Mouse (Mus musculus) CH12.LX (cell line): ENCODE results near the gene Akr1d1. TPM values are rescaled to one million over a fixed set of nuclear protein-coding genes. Genes with fewer than 3 reads are reported as not detected.

Source experiments
- DNase-seq: peaks from one replicate; pipeline ENCODE4 v3.0.0-alpha.2; 2013; ENCODE audit errors: extremely low read depth
- H3K27ac ChIP-seq: 2 replicates; pipeline ENCODE4 v1.5.1; 2012; ENCODE audit warnings: low read depth, mild to moderate bottlenecking, control low read depth, moderate library complexity; ENCODE audit not compliant: insufficient read depth
- H3K27me3 ChIP-seq: replicated peaks from 2 replicates; pipeline ENCODE3; 2012; ENCODE audit warnings: inconsistent platforms
- H3K36me3 ChIP-seq, 2 experiments: replicated peaks in 1 of 2; 2 replicates each; pipeline versions ENCODE3 to v1.6.1; 2012; ENCODE audit warnings: inconsistent platforms in 1 of 2, low read length in 1 of 2, mild to moderate bottlenecking in 1 of 2, mixed read lengths in 1 of 2, moderate library complexity in 1 of 2; ENCODE audit not compliant: control insufficient read depth in 1 of 2, insufficient read depth in 1 of 2
- H3K4me1 ChIP-seq, 2 experiments: 2 replicates each; pipeline ENCODE4 v1.6.1; 2012; ENCODE audit warnings: inconsistent platforms in 1 of 2, moderate library complexity in 1 of 2; ENCODE audit not compliant: insufficient read depth in 2 of 2, control insufficient read depth in 1 of 2
- H3K4me2 ChIP-seq: 2 replicates; pipeline ENCODE4 v1.6.1; 2012; ENCODE audit warnings: low read depth, mild to moderate bottlenecking, control low read depth; ENCODE audit not compliant: poor library complexity, insufficient read depth, severe bottlenecking
- H3K4me3 ChIP-seq, 3 experiments: fragments of 150-350 bp in 1 of 3; sonication (generic) in 1 of 3; replicated peaks in 1 of 3; 2 replicates each; pipeline versions ENCODE3 to v1.5.1; 2011 to 2012; ENCODE audit warnings: low read depth in 2 of 3, low read length in 2 of 3, mild to moderate bottlenecking in 2 of 3, moderate library complexity in 2 of 3, control low read depth in 1 of 3, improper control_type of control experiment in 1 of 3, inconsistent platforms in 1 of 3, mixed read lengths in 1 of 3; ENCODE audit not compliant: poor library complexity in 1 of 3
- H3K79me2 ChIP-seq: replicated peaks from 2 replicates; pipeline ENCODE4 v1.6.1; 2012; ENCODE audit warnings: mild to moderate bottlenecking, moderate library complexity; ENCODE audit not compliant: control insufficient read depth, poor library complexity, insufficient read depth, severe bottlenecking; ENCODE audit errors: extremely low read depth
- H3K9ac ChIP-seq: 2 replicates; pipeline ENCODE4 v1.6.1; 2012; ENCODE audit warnings: low read depth, mild to moderate bottlenecking, control low read depth, moderate library complexity; ENCODE audit not compliant: insufficient read depth
- H3K9me3 ChIP-seq: replicated peaks from 2 replicates; pipeline ENCODE3; 2012; ENCODE audit warnings: low read length, inconsistent platforms, mixed read lengths
- BHLHE40 ChIP-seq: IDR thresholded peaks from 2 replicates; pipeline ENCODE4 v1.6.1; 2011; ENCODE audit warnings: mild to moderate bottlenecking, low read depth, low read length, improper control_type of control experiment
- CHD2 ChIP-seq: IDR thresholded peaks from 2 replicates; pipeline ENCODE4 v1.6.1; 2011; ENCODE audit warnings: low read length, improper control_type of control experiment
- CTCF ChIP-seq, 2 experiments: IDR thresholded peaks in 1 of 2; conservative IDR thresholded peaks in 1 of 2; 2 replicates each; pipeline ENCODE4 v1.5.1; 2011 to 2012; ENCODE audit warnings: low read depth in 2 of 2, low read length in 2 of 2, improper control_type of control experiment in 1 of 2, inconsistent platforms in 1 of 2, mild to moderate bottlenecking in 1 of 2, moderate library complexity in 1 of 2
- E2F4 ChIP-seq: IDR thresholded peaks from 2 replicates; pipeline ENCODE4 v1.6.1; 2011; ENCODE audit warnings: low read depth, low read length, improper control_type of control experiment; ENCODE audit not compliant: insufficient replicate concordance
- EP300 ChIP-seq: IDR thresholded peaks from 2 replicates; pipeline ENCODE4 v1.6.1; 2011; ENCODE audit warnings: low read length, improper control_type of control experiment
- ETS1 ChIP-seq: conservative IDR thresholded peaks from 2 replicates; pipeline ENCODE4 v1.6.1; 2012; ENCODE audit warnings: low read depth, mild to moderate bottlenecking, inconsistent platforms, low read length, improper control_type of control experiment, moderate library complexity
- JUN ChIP-seq: IDR thresholded peaks from 2 replicates; pipeline ENCODE4 v1.6.1; 2011; ENCODE audit warnings: low read depth, mild to moderate bottlenecking, low read length, improper control_type of control experiment, moderate library complexity; ENCODE audit not compliant: insufficient read depth
- KAT2A ChIP-seq: IDR thresholded peaks from 2 replicates; pipeline ENCODE4 v1.6.1; 2012; ENCODE audit warnings: low read length, improper control_type of control experiment, inconsistent platforms; ENCODE audit not compliant: insufficient replicate concordance
- MAFK ChIP-seq: IDR thresholded peaks from 2 replicates; pipeline ENCODE4 v1.6.1; 2011; ENCODE audit warnings: low read length, improper control_type of control experiment; ENCODE audit not compliant: insufficient replicate concordance
- MAX ChIP-seq: IDR thresholded peaks from 2 replicates; pipeline ENCODE4 v1.6.1; 2011; ENCODE audit warnings: low read length, improper control_type of control experiment
- MAZ ChIP-seq: IDR thresholded peaks from 2 replicates; pipeline ENCODE4 v1.6.1; 2012; ENCODE audit warnings: low read depth, mild to moderate bottlenecking, inconsistent platforms, low read length, improper control_type of control experiment, moderate library complexity
- MEF2A ChIP-seq: IDR thresholded peaks from 2 replicates; pipeline ENCODE4 v1.6.1; 2014; ENCODE audit warnings: low read depth, mild to moderate bottlenecking, inconsistent platforms, low read length, improper control_type of control experiment, borderline replicate concordance
- NELFE ChIP-seq: IDR thresholded peaks from 2 replicates; pipeline ENCODE4 v1.6.1; 2011; ENCODE audit warnings: low read depth, low read length, improper control_type of control experiment
- POLR2A ChIP-seq: IDR thresholded peaks from 2 replicates; pipeline ENCODE4 v1.6.1; 2011; ENCODE audit warnings: low read depth, mild to moderate bottlenecking, improper control_type of control experiment, low read length
- SIN3A ChIP-seq: IDR thresholded peaks from 2 replicates; pipeline ENCODE4 v1.6.1; 2012; ENCODE audit warnings: low read length, improper control_type of control experiment, inconsistent platforms
- SMC3 ChIP-seq: IDR thresholded peaks from 2 replicates; pipeline ENCODE4 v1.6.1; 2011; ENCODE audit warnings: low read depth, low read length, improper control_type of control experiment
- USF2 ChIP-seq: conservative IDR thresholded peaks from 2 replicates; pipeline ENCODE4 v1.6.1; 2011; ENCODE audit warnings: low read depth, low read length, improper control_type of control experiment
- ZKSCAN1 ChIP-seq: IDR thresholded peaks from 2 replicates; pipeline ENCODE4 v1.6.1; 2012; ENCODE audit warnings: low read depth, inconsistent platforms, low read length, improper control_type of control experiment, borderline replicate concordance
- dilution Hi-C: fragments of 300-500 bp; cut with MboI; formaldehyde crosslinking; loops from 2 replicates; pipeline ENCODE4 v1.14.3; 2020; ENCODE audit warnings: low sequenced_read_pairs; ENCODE audit not compliant: extremely low pct_unique_long_range_greater_than_20kb, extremely low pct_ligation_motif_present
- in situ Hi-C: fragments of 300-500 bp; cut with MboI; formaldehyde crosslinking; loops from 3 replicates; pipeline ENCODE4 v1.14.3; 2019; ENCODE audit warnings: low sequenced_read_pairs, low pct_ligation_motif_present, low pct_unique_long_range_greater_than_20kb, mixed read lengths
- polyA plus RNA-seq: library from polyadenylated mRNA; unstranded; fragments of >175 nt; gene quantifications from 2 replicates; pipeline ENCODE4 v1.2.1, GENCODE M21; 2012; ENCODE audit warnings: low read depth; ENCODE audit not compliant: insufficient read length
- total RNA-seq, 2 experiments: library from RNA; depleted of rRNA; stranded (reverse); fragments of 300-350 nt in 1 of 2; fragments of >200 nt in 1 of 2; gene quantifications; 2 replicates each; pipeline ENCODE4 v1.2.3; 2012 to 2014

The Akr1d1 gene
- total and polyA plus RNA-seq, 3 experiments, result not detected

GRCm38 (mm10) chr6:37494957-37495356, 35.0 kb upstream of the Akr1d1 start:
- no peak for TF ChIP-seq MAFK
- no peak for TF ChIP-seq KAT2A
- no peak for TF ChIP-seq BHLHE40
- no peak for TF ChIP-seq ETS1
- no peak for TF ChIP-seq ZKSCAN1
- no peak for TF ChIP-seq EP300
- no peak for TF ChIP-seq SIN3A
- no peak for TF ChIP-seq NELFE
- no peak for TF ChIP-seq JUN
- no peak for TF ChIP-seq MAZ
- no peak for TF ChIP-seq CHD2
- TF ChIP-seq MEF2A, result no peak
- no peak for TF ChIP-seq E2F4
- TF ChIP-seq MAX, result no peak
- Histone ChIP-seq H3K4me1 (peaks cover 0 to 10% of the 10 kb centered on the region in 2 experiments; a peak in 2 of 4 replicates), H3K4me3 (no peak overlapping the region), H3K27ac (no peak overlapping the region), H3K9me3 (peaks cover 3% of the 10 kb centered on the region), H3K9ac (no peak overlapping the region), H3K27me3 (no peaks in the 10 kb centered on the region), H3K79me2 (no peaks in the 10 kb centered on the region), H3K4me2 (no peak overlapping the region), H3K36me3 (no peaks in the 10 kb centered on the region)
- in situ Hi-C loops (no loop called here), dilution Hi-C loops (no loop called here)
- no peak for DNase-seq

GRCm38 (mm10) chr6:37496866-37497265, 33.1 kb upstream of the Akr1d1 start:
- Histone ChIP-seq H3K9ac (no peak overlapping the region), H3K9me3 (peaks cover 3% of the 10 kb centered on the region), H3K27ac (no peak overlapping the region), H3K4me3 (no peak overlapping the region), H3K79me2 (no peaks in the 10 kb centered on the region), H3K27me3 (no peaks in the 10 kb centered on the region), H3K4me1 (peaks cover 0 to 10% of the 10 kb centered on the region in 2 experiments; a peak in 2 of 4 replicates), H3K36me3 (no peaks in the 10 kb centered on the region), H3K4me2 (no peak overlapping the region)
- dilution Hi-C loops (no loop called here), in situ Hi-C loops (no loop called here)
- TF ChIP-seq NELFE (no peak), SMC3 (no peak), CTCF (conservative IDR thresholded peaks at IDR 0.05 in 1 of 2, IDR thresholded peaks at IDR 0.05 in 1 of 2; ENCODE audit: low read depth in 2 of 2, low read length in 2 of 2) (peak in 1 of 2 experiments; percentile 33; a peak in 2 of 4 replicates), EP300 (no peak), USF2 (no peak), POLR2A (no peak), KAT2A (no peak)
- DNase-seq, result no peak
